Mouse (Mus musculus) heart, embryonic 14.5 days (tissue): ENCODE results near the gene Zfp827. TPM values are rescaled to one million over a fixed set of nuclear protein-coding genes. Genes with fewer than 3 reads are reported as not detected.

ENCODE experiments used
- ATAC-seq: fragments of 200-750 bp; cut with Nextera tagmentation; 2 replicates; pipeline ENCODE4 v1.8.0; 2017; ENCODE audit warnings: low read depth, moderate TSS enrichment; ENCODE audit not compliant: insufficient number of reproducible peaks, insufficient read depth, low FRiP score
- H3K27ac ChIP-seq, 2 experiments: fragments of 200-500 bp in 1 of 2; fragments of 300-500 bp in 1 of 2; sonication (generic) in 1 of 2; replicated peaks in 1 of 2; 2 replicates each; pipeline ENCODE4 v1.5.1; 2012 to 2014; ENCODE audit warnings: low read depth in 2 of 2, low read length in 2 of 2, control low read depth in 1 of 2, mild to moderate bottlenecking in 1 of 2, mixed read lengths in 1 of 2; ENCODE audit not compliant: control insufficient read depth in 1 of 2, insufficient read depth in 1 of 2
- H3K27me3 ChIP-seq: fragments of 300-500 bp; sonication (generic); 2 replicates; pipeline ENCODE4 v1.6.1; 2014; ENCODE audit warnings: mild to moderate bottlenecking, low read length, control low read depth; ENCODE audit not compliant: control insufficient read depth, insufficient read depth
- H3K36me3 ChIP-seq: fragments of 300-500 bp; sonication (generic); 2 replicates; pipeline ENCODE4 v1.6.1; 2014; ENCODE audit warnings: mild to moderate bottlenecking, control low read depth, low read length, mixed read lengths; ENCODE audit not compliant: control insufficient read depth, insufficient read depth
- H3K4me1 ChIP-seq, 2 experiments: fragments of 200-500 bp in 1 of 2; fragments of 300-500 bp in 1 of 2; sonication (generic) in 1 of 2; 2 replicates each; pipeline ENCODE4 v1.6.1; 2012 to 2014; ENCODE audit warnings: low read length in 2 of 2, control low read depth in 1 of 2, mixed read lengths in 1 of 2; ENCODE audit not compliant: control insufficient read depth in 2 of 2, insufficient read depth in 2 of 2
- H3K4me2 ChIP-seq: fragments of 300-500 bp; sonication (generic); 2 replicates; pipeline ENCODE4 v1.6.1; 2014; ENCODE audit warnings: mild to moderate bottlenecking, low read length
- H3K4me3 ChIP-seq, 2 experiments: fragments of 200-500 bp in 1 of 2; fragments of 300-500 bp in 1 of 2; sonication (generic) in 1 of 2; 2 replicates each; pipeline ENCODE4 v1.5.1; 2012 to 2014; ENCODE audit warnings: low read length in 2 of 2, mild to moderate bottlenecking in 2 of 2, control low read depth in 1 of 2, low read depth in 1 of 2, moderate library complexity in 1 of 2; ENCODE audit not compliant: control insufficient read depth in 1 of 2, insufficient read depth in 1 of 2
- H3K9ac ChIP-seq: fragments of 300-500 bp; sonication (generic); 2 replicates; pipeline ENCODE4 v1.6.1; 2014; ENCODE audit warnings: mild to moderate bottlenecking, low read length
- H3K9me3 ChIP-seq: fragments of 300-500 bp; sonication (generic); 2 replicates; pipeline ENCODE4 v1.6.1; 2016; ENCODE audit warnings: low read length, control low read depth; ENCODE audit not compliant: control insufficient read depth
- WGBS: fragments of 180-500 bp; shearing (Covaris S2); extraction: QIAGEN DNeasy Blood & Tissue Kit; methylation state at CpG from one replicate; pipeline ENCODE4 v1.1.7; 2014; 5-methylcytosine and 5-hydroxymethylcytosine counted together
- polyA plus RNA-seq: library from polyadenylated mRNA; unstranded; fragments of >200 nt; fragmentation: Nextera tagmentation; extraction: Ambion mirVana; gene quantifications from 2 replicates; pipeline ENCODE4 v1.2.1, GENCODE M21; 2014

Zfp827 gene
- polyA plus RNA-seq, 1 experiment from 2014 or later = 10.2 TPM

DNA sequence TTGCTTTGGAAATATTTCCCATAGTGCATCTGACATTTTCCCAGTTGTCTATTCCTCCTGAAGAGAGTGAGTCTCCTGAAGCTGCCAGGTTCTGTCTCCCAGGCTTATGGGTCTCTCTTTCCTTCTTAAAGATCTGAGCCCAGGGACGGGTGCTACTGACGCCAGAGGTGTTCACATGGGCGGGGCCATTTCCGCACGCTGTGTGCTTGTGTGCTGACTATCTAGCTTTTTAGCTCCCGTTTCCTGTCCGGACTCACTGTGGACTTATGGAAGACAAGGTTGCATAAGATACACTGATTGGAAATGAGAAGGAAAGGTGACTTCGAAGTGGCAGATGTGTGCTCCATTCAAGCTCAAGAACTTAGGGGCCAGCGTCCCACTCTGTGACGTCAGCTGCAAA, 120.6 kb downstream of the Zfp827 start:
- Histone ChIP-seq H3K27ac (no peak overlapping the region), H3K4me1 (peaks cover 0 to 2% of the 10 kb centered on the region in 2 experiments; a peak in 1 of 4 replicates), H3K9ac (no peak overlapping the region), H3K27me3 (no peaks in the 10 kb centered on the region), H3K36me3 (peaks cover 40% of the 10 kb centered on the region), H3K9me3 (no peaks in the 10 kb centered on the region), H3K4me3 (no peak overlapping the region), H3K4me2 (no peak overlapping the region)
- 84% methylated on average over 10 of the region's 10 CpGs for WGBS
- no peak for ATAC-seq

DNA sequence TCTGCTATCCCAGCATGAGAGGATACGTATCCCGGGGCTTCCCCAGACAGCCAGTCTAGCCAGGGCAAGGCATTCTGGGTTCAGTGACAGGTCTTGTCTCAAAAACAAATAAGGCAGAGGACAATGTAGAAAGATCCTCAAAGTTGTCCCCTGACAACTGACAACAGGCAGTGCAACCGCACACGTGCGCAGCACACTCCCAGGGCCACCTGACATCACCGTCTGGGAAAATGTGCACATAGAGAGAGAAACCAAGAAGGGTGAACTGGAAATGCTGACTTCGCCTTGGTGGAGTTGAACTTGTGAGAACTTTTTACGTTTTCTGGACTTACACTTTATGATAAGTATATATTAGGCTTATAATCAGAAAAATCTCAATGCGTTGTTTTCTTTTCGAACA, 121.6 kb downstream of the Zfp827 start:
- 83% methylated on average over 10 of the region's 10 CpGs for WGBS
- Histone ChIP-seq H3K4me2 (no peak overlapping the region), H3K4me3 (no peak overlapping the region), H3K27me3 (no peaks in the 10 kb centered on the region), H3K4me1 (peaks cover 0 to 2% of the 10 kb centered on the region in 2 experiments; a peak in 1 of 4 replicates), H3K36me3 (peaks cover 36% of the 10 kb centered on the region), H3K27ac (no peak overlapping the region), H3K9me3 (no peaks in the 10 kb centered on the region), H3K9ac (no peak overlapping the region)
- ATAC-seq = no peak

DNA sequence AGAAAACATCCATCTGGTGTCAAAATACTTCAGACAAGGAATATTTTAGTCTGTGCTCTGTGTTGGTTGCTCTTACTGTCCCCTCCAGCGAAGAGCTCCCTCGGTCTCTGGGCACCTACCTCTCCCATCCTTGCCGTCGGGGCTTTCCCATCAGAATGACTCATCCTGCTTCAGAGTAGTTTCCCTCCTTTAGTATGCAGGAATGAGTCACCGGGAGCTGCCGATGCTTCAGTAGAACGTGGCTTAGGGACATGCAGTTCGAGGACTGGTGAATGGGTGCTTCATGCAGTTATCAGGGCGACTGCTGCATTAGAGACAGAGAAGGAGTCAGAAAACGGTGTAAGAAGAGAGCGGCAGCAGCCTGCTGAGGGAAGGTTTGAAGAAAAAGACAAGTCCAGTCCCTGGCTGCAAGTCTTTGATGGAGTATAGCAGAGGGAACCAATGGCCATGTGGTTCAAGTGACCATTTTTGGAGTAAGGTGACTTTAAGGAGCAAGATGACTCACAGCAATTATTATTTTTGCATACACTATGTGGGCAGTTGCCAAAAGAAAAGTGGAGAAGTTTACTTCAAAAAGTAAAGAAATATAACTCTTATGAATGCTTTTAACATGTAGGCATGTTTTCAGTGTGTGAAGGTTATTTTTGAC, 122.4 kb downstream of the Zfp827 start:
- Histone ChIP-seq H3K9ac (no peak overlapping the region), H3K9me3 (no peaks in the 10 kb centered on the region), H3K4me1 (peaks cover 0 to 2% of the 10 kb centered on the region in 2 experiments; a peak in 1 of 4 replicates), H3K27ac (no peak overlapping the region), H3K4me2 (no peak overlapping the region), H3K27me3 (no peaks in the 10 kb centered on the region), H3K4me3 (no peak overlapping the region), H3K36me3 (peaks cover 36% of the 10 kb centered on the region)
- 29% methylated on average over 11 of the region's 11 CpGs for WGBS
- ATAC-seq = no peak

DNA sequence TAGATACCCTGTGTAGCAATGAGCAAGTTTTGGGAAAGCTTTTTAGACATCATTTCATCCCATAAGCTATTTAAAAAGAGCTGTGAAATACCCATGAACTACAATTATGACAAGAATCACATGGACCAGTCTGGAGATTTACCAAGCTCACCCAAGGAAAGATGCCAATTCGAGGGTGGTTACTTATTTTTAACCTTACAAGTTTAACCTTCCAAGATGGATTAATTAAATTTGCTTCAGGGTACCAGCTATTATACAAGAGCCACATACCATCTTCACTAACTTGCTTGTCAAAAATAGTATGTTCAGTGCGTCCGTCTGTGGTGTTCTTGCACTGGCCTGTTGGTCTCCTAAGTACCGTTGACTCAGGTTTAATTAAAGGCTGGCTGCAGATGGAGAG, 123.4 kb downstream of the Zfp827 start:
- no peaks in the 10 kb centered on the region for H3K9me3 ChIP-seq
- peaks cover 40% of the 10 kb centered on the region for H3K36me3 ChIP-seq
- 91% methylated on average over 4 of the region's 4 CpGs for WGBS
- no peak overlapping the region for H3K4me3 ChIP-seq
- H3K9ac ChIP-seq = no peak overlapping the region
- no peak for ATAC-seq
- H3K4me2 ChIP-seq = no peak overlapping the region
- no peaks in the 10 kb centered on the region for H3K27me3 ChIP-seq
- peaks cover 0 to 2% of the 10 kb centered on the region in 2 experiments; a peak in 1 of 4 replicates for H3K4me1 ChIP-seq
- H3K27ac ChIP-seq = no peak overlapping the region

DNA sequence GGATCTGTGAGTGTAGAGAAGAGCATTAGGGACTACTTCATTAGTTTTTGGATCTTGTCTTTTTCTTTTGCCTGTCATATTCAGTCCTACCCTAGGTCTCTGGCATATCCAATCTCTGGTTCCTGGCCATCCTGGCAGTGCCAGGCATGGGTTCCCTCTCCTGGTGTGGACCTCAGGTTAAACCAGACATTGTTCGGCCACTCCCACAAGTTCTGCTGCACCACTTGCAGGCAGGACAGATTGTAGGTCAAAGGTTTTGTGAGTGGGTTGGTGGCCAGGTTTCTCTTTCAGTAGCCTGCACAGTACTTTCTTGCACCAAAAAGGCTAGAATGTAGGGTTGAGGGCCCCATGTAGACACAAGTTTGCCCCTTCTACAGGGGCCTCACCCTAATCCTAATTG, 125.0 kb downstream of the Zfp827 start:
- H3K27ac ChIP-seq = no peak overlapping the region
- H3K9me3 ChIP-seq = no peaks in the 10 kb centered on the region
- H3K36me3 ChIP-seq = peaks cover 45% of the 10 kb centered on the region
- no peaks in the 10 kb centered on the region for H3K27me3 ChIP-seq
- WGBS = 84% methylated on average over 1 of the region's 1 CpGs
- peaks cover under 1 to 4% of the 10 kb centered on the region in 2 experiments; a peak in 3 of 4 replicates for H3K4me1 ChIP-seq
- no peak overlapping the region for H3K4me2 ChIP-seq
- no peak overlapping the region for H3K4me3 ChIP-seq
- no peak for ATAC-seq
- no peak overlapping the region for H3K9ac ChIP-seq

DNA sequence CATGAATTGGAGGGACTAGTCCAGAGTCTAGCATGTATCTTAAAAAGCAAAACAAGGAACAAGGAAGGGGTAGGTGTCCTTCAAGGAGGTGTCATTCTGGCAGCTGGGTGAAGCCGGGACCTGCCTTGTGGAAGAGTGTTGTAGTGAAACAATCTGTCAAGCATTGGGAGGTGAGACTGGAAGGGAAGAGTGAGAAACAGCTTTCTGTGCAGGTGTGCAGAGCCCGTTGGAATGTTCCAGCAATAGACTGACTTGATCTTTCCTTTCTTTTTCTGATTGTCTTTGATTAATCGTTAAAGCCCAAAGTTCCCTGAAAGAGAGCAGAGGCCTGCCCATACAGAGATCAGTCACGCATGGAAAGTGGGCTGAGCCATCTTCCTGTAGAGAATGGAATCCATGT, 125.4 kb downstream of the Zfp827 start:
- H3K27me3 ChIP-seq = no peaks in the 10 kb centered on the region
- no peak overlapping the region for H3K4me3 ChIP-seq
- H3K4me1 ChIP-seq = peaks cover 3 to 5% of the 10 kb centered on the region in 2 experiments; a peak in 3 of 4 replicates
- 88% methylated on average over 4 of the region's 4 CpGs for WGBS
- no peak overlapping the region for H3K27ac ChIP-seq
- no peak overlapping the region for H3K4me2 ChIP-seq
- H3K9ac ChIP-seq = no peak overlapping the region
- ATAC-seq = no peak
- no peaks in the 10 kb centered on the region for H3K9me3 ChIP-seq
- peaks cover 46% of the 10 kb centered on the region for H3K36me3 ChIP-seq

DNA sequence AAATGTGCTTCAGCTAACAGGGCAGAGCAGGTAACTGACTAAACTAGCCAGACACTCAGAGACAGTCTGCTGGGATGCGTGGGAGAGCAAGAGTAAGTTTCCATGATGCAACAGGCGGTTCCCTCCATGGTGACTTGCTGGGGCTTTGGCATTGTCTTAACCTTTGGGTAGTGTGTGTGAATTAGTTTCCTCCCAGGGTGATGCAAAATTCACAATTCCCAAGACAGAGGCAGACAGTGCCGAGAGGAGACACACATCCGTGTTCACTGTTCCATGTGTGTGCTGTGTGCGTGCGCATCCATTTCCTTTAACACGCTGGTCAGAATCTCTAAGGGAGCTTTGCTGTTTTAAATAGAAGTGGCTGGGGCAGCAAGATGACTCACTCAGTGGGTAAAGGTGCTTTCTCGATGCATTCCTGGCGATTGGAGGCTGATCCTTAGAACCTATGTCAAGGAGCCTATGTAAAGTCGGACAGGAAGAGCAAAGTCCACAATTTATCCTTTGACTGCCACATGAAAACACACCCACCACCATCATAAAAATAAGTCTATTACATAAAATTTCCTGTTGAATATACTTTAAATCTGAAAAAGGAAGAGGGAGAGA, 127.4 kb downstream of the Zfp827 start:
- Histone ChIP-seq H3K4me1 (peaks cover 9 to 14% of the 10 kb centered on the region in 2 experiments), H3K27me3 (no peaks in the 10 kb centered on the region), H3K27ac (no peak overlapping the region), H3K9ac (no peak overlapping the region), H3K4me2 (no peak overlapping the region), H3K4me3 (no peak overlapping the region), H3K36me3 (peaks cover 48% of the 10 kb centered on the region), H3K9me3 (no peaks in the 10 kb centered on the region)
- no peak for ATAC-seq
- 89% methylated on average over 10 of the region's 10 CpGs for WGBS
